Mouse (Mus musculus): ENCODE data around the gene Zfp704. TPM values are rescaled to one million over a fixed set of nuclear protein-coding genes. Genes with fewer than 3 reads are reported as not detected.

Gene Zfp704
- polyA plus RNA-seq, 1 experiment from 2014 or later = 16.1 TPM

- Histone ChIP-seq H3K36me3 (no peaks in the 10 kb centered on the region), H3K27ac (replicated peaks) (peak overlapping the region; percentile 72), H3K9ac (replicated peaks) (no peak overlapping the region), H3K27me3 (no peaks in the 10 kb centered on the region), H3K4me2 (replicated peaks) (no peak overlapping the region), H3K4me3 (no peak overlapping the region), H3K4me1 (peaks cover 38% of the 10 kb centered on the region), H3K9me3 (no peaks in the 10 kb centered on the region)
- 56% methylated on average over 5 of the region's 5 CpGs for WGBS
- no peak for ATAC-seq (replicated peaks)
Measured at GRCm38 (mm10) chr3:9499489-9499888, 110.4 kb downstream of the Zfp704 start.

- Histone ChIP-seq H3K4me2 (replicated peaks) (no peak overlapping the region), H3K27ac (replicated peaks) (no peak overlapping the region), H3K9ac (replicated peaks) (no peak overlapping the region), H3K9me3 (no peaks in the 10 kb centered on the region), H3K4me1 (peaks cover 38% of the 10 kb centered on the region), H3K36me3 (no peaks in the 10 kb centered on the region), H3K27me3 (no peaks in the 10 kb centered on the region), H3K4me3 (no peak overlapping the region)
- ATAC-seq (replicated peaks) = no peak
- 26% methylated on average over 5 of the region's 5 CpGs for WGBS
Measured at GRCm38 (mm10) chr3:9497260-9497659, 112.6 kb downstream of the Zfp704 start.

GRCm38 (mm10) chr3:9491766-9492283 is 118.1 kb downstream of the Zfp704 start:
- no peaks in the 10 kb centered on the region for H3K4me1 ChIP-seq
- H3K9ac ChIP-seq (replicated peaks) = no peak overlapping the region
- no peak for ATAC-seq (replicated peaks)
- H3K27me3 ChIP-seq = no peaks in the 10 kb centered on the region
- H3K36me3 ChIP-seq = no peaks in the 10 kb centered on the region
- H3K4me2 ChIP-seq (replicated peaks) = no peak overlapping the region
- H3K27ac ChIP-seq (replicated peaks) = no peak overlapping the region
- no peak overlapping the region for H3K4me3 ChIP-seq
- H3K9me3 ChIP-seq = no peaks in the 10 kb centered on the region
- 58% methylated on average over 4 of the region's 4 CpGs for WGBS

GRCm38 (mm10) chr3:9487644-9488043 is 122.2 kb downstream of the Zfp704 start:
- Histone ChIP-seq H3K27ac (replicated peaks) (no peak overlapping the region), H3K36me3 (no peaks in the 10 kb centered on the region), H3K27me3 (no peaks in the 10 kb centered on the region), H3K4me2 (replicated peaks) (no peak overlapping the region), H3K4me3 (no peak overlapping the region), H3K4me1 (no peaks in the 10 kb centered on the region), H3K9me3 (no peaks in the 10 kb centered on the region), H3K9ac (replicated peaks) (no peak overlapping the region)
- no peak for ATAC-seq (replicated peaks)
- WGBS = 55% methylated on average over 4 of the region's 4 CpGs

- Histone ChIP-seq H3K27ac (replicated peaks) (no peak overlapping the region), H3K27me3 (no peaks in the 10 kb centered on the region), H3K9ac (replicated peaks) (no peak overlapping the region), H3K36me3 (no peaks in the 10 kb centered on the region), H3K4me1 (no peaks in the 10 kb centered on the region), H3K4me3 (no peak overlapping the region), H3K9me3 (no peaks in the 10 kb centered on the region), H3K4me2 (replicated peaks) (no peak overlapping the region)
- ATAC-seq (replicated peaks) = no peak
- 98% methylated on average over 3 of the region's 3 CpGs for WGBS
Measured at GRCm38 (mm10) chr3:9485506-9485905, 124.4 kb downstream of the Zfp704 start.

- H3K36me3 ChIP-seq = no peaks in the 10 kb centered on the region
- no peak overlapping the region for H3K4me3 ChIP-seq
- no peak overlapping the region for H3K27ac ChIP-seq (replicated peaks)
- no peaks in the 10 kb centered on the region for H3K9me3 ChIP-seq
- ATAC-seq (replicated peaks) = no peak
- no peak overlapping the region for H3K4me2 ChIP-seq (replicated peaks)
- H3K9ac ChIP-seq (replicated peaks) = no peak overlapping the region
- WGBS = 87% methylated on average over 4 of the region's 4 CpGs
- no peaks in the 10 kb centered on the region for H3K27me3 ChIP-seq
- no peaks in the 10 kb centered on the region for H3K4me1 ChIP-seq
Measured at GRCm38 (mm10) chr3:9481956-9482355, 127.9 kb downstream of the Zfp704 start.

- Histone ChIP-seq H3K36me3 (no peaks in the 10 kb centered on the region), H3K9ac (replicated peaks) (no peak overlapping the region), H3K27me3 (no peaks in the 10 kb centered on the region), H3K27ac (replicated peaks) (no peak overlapping the region), H3K4me1 (no peaks in the 10 kb centered on the region), H3K4me3 (no peak overlapping the region), H3K4me2 (replicated peaks) (no peak overlapping the region), H3K9me3 (no peaks in the 10 kb centered on the region)
- WGBS = 62% methylated on average over 6 of the region's 6 CpGs
- ATAC-seq (replicated peaks) = no peak
Measured at GRCm38 (mm10) chr3:9481358-9481757, 128.5 kb downstream of the Zfp704 start.

GRCm38 (mm10) chr3:9480936-9481335 is 128.9 kb downstream of the Zfp704 start:
- Histone ChIP-seq H3K4me3 (no peak overlapping the region), H3K4me1 (no peaks in the 10 kb centered on the region), H3K9me3 (no peaks in the 10 kb centered on the region), H3K27ac (replicated peaks) (no peak overlapping the region), H3K27me3 (no peaks in the 10 kb centered on the region), H3K36me3 (no peaks in the 10 kb centered on the region), H3K4me2 (replicated peaks) (no peak overlapping the region), H3K9ac (replicated peaks) (no peak overlapping the region)
- no peak for ATAC-seq (replicated peaks)
- 92% methylated on average over 5 of the region's 5 CpGs for WGBS

GRCm38 (mm10) chr3:9477386-9477785 is 132.5 kb downstream of the Zfp704 start:
- Histone ChIP-seq H3K36me3 (no peaks in the 10 kb centered on the region), H3K4me2 (replicated peaks) (no peak overlapping the region), H3K4me3 (no peak overlapping the region), H3K27me3 (no peaks in the 10 kb centered on the region), H3K27ac (replicated peaks) (no peak overlapping the region), H3K9me3 (no peaks in the 10 kb centered on the region), H3K9ac (replicated peaks) (no peak overlapping the region), H3K4me1 (no peaks in the 10 kb centered on the region)
- WGBS = 56% methylated on average over 2 of the region's 2 CpGs
- ATAC-seq (replicated peaks) = no peak

GRCm38 (mm10) chr3:9476336-9476735 is 133.5 kb downstream of the Zfp704 start:
- no peaks in the 10 kb centered on the region for H3K36me3 ChIP-seq
- H3K9me3 ChIP-seq = no peaks in the 10 kb centered on the region
- H3K4me1 ChIP-seq = no peaks in the 10 kb centered on the region
- WGBS = 92% methylated on average over 3 of the region's 3 CpGs
- no peaks in the 10 kb centered on the region for H3K27me3 ChIP-seq
- no peak overlapping the region for H3K4me2 ChIP-seq (replicated peaks)
- no peak overlapping the region for H3K4me3 ChIP-seq
- no peak for ATAC-seq (replicated peaks)
- no peak overlapping the region for H3K9ac ChIP-seq (replicated peaks)
- H3K27ac ChIP-seq (replicated peaks) = no peak overlapping the region

GRCm38 (mm10) chr3:9475501-9475900 is 134.4 kb downstream of the Zfp704 start:
- H3K27ac ChIP-seq (replicated peaks) = no peak overlapping the region
- H3K27me3 ChIP-seq = no peaks in the 10 kb centered on the region
- no peaks in the 10 kb centered on the region for H3K4me1 ChIP-seq
- no peaks in the 10 kb centered on the region for H3K36me3 ChIP-seq
- no peak overlapping the region for H3K9ac ChIP-seq (replicated peaks)
- no peak overlapping the region for H3K4me2 ChIP-seq (replicated peaks)
- no peak overlapping the region for H3K4me3 ChIP-seq
- no peak for ATAC-seq (replicated peaks)
- WGBS = 94% methylated on average over 5 of the region's 5 CpGs
- H3K9me3 ChIP-seq = no peaks in the 10 kb centered on the region

GRCm38 (mm10) chr3:9474331-9474730 is 135.6 kb downstream of the Zfp704 start:
- no peak overlapping the region for H3K4me3 ChIP-seq
- no peaks in the 10 kb centered on the region for H3K36me3 ChIP-seq
- H3K4me2 ChIP-seq (replicated peaks) = no peak overlapping the region
- 92% methylated on average over 6 of the region's 6 CpGs for WGBS
- no peaks in the 10 kb centered on the region for H3K9me3 ChIP-seq
- H3K9ac ChIP-seq (replicated peaks) = no peak overlapping the region
- H3K27ac ChIP-seq (replicated peaks) = no peak overlapping the region
- ATAC-seq (replicated peaks) = no peak
- H3K4me1 ChIP-seq = no peaks in the 10 kb centered on the region
- no peaks in the 10 kb centered on the region for H3K27me3 ChIP-seq

GRCm38 (mm10) chr3:9466287-9466686 is 143.6 kb downstream of the Zfp704 start:
- no peak overlapping the region for H3K4me3 ChIP-seq
- 36% methylated on average over 3 of the region's 3 CpGs for WGBS

More at GRCm38 (mm10) chr3:9466287-9466686, 143.6 kb downstream of the Zfp704 start:
- H3K4me1 ChIP-seq = no peaks in the 10 kb centered on the region
- peak; percentile 77 for ATAC-seq (replicated peaks)
- no peak overlapping the region for H3K9ac ChIP-seq (replicated peaks)
- no peaks in the 10 kb centered on the region for H3K36me3 ChIP-seq
- H3K27me3 ChIP-seq = no peaks in the 10 kb centered on the region
- no peak overlapping the region for H3K4me2 ChIP-seq (replicated peaks)
- H3K9me3 ChIP-seq = no peaks in the 10 kb centered on the region
- no peak overlapping the region for H3K27ac ChIP-seq (replicated peaks)
